Mouse (Mus musculus): ENCODE results near the gene Pdcd1lg2. TPM values are rescaled to one million over a fixed set of nuclear protein-coding genes. Genes with fewer than 3 reads are reported as not detected.

Pdcd1lg2 gene
- total and polyA plus RNA-seq, 2 experiments, result 0.11 to 0.18 TPM

GRCm38 (mm10) chr19:29497874-29498273 lies 87.2 kb downstream of the Pdcd1lg2 start:
- Histone ChIP-seq H3K79me2 (ENCODE audit: control insufficient read depth, insufficient read depth, low read length) (no peaks in the 10 kb centered on the region), H3K27ac (replicated peaks; ENCODE audit: insufficient read depth, low read depth, low read length) (no peak overlapping the region)
- WGBS, result 70% methylated on average over 7 of the region's 7 CpGs

GRCm38 (mm10) chr19:29498842-29499456 lies 88.2 kb downstream of the Pdcd1lg2 start:
- no peak for TF ChIP-seq CTCF (IDR thresholded peaks at IDR 0.05; ENCODE audit: low read depth, low read length)
- no peak for TF ChIP-seq POLR2A (IDR thresholded peaks at IDR 0.05; ENCODE audit: extremely low read depth, insufficient read depth, low read length)
- Histone ChIP-seq H3K9ac (ENCODE audit: low read depth, low read length) (no peak overlapping the region), H3K79me2 (ENCODE audit: control insufficient read depth, insufficient read depth, low read length) (no peaks in the 10 kb centered on the region), H3K4me3 (ENCODE audit: insufficient read depth, low read depth, low read length) (no peak overlapping the region), H3K36me3 (ENCODE audit: control insufficient read depth, insufficient read depth, low read length) (no peaks in the 10 kb centered on the region), H3K4me1 (ENCODE audit: control insufficient read depth, insufficient read depth, low read length) (peaks cover 23% of the 10 kb centered on the region), H3K27ac (replicated peaks; ENCODE audit: insufficient read depth, low read depth, low read length) (peak overlapping the region; percentile 56), H3K27me3 (ENCODE audit: control insufficient read depth, insufficient read depth, low read length) (no peaks in the 10 kb centered on the region)
- WGBS, result 51% methylated on average over 6 of the region's 6 CpGs
- peak; percentile 72 for DNase-seq (ENCODE audit: extremely low read depth, low read depth, low spot score)

More at GRCm38 (mm10) chr19:29497874-29498273, 87.2 kb downstream of the Pdcd1lg2 start:
- no peaks in the 10 kb centered on the region for H3K27me3 ChIP-seq (ENCODE audit: control insufficient read depth, insufficient read depth, low read length)
- TF ChIP-seq POLR2A (IDR thresholded peaks at IDR 0.05; ENCODE audit: extremely low read depth, insufficient read depth, low read length) (no peak), CTCF (IDR thresholded peaks at IDR 0.05; ENCODE audit: low read depth, low read length) (no peak)
- no peaks in the 10 kb centered on the region for H3K36me3 ChIP-seq (ENCODE audit: control insufficient read depth, insufficient read depth, low read length)
- no peak for DNase-seq (ENCODE audit: extremely low read depth, low read depth, low spot score)
- H3K4me1 ChIP-seq (ENCODE audit: control insufficient read depth, insufficient read depth, low read length), result peaks cover 23% of the 10 kb centered on the region
- H3K4me3 ChIP-seq (ENCODE audit: insufficient read depth, low read depth, low read length), result no peak overlapping the region
- no peak overlapping the region for H3K9ac ChIP-seq (ENCODE audit: low read depth, low read length)

- WGBS, result 58% methylated on average over 1 of the region's 1 CpGs
- DNase-seq (ENCODE audit: extremely low read depth, low read depth, low spot score), result no peak
- Histone ChIP-seq H3K4me1 (ENCODE audit: control insufficient read depth, insufficient read depth, low read length) (peaks cover 23% of the 10 kb centered on the region), H3K27me3 (ENCODE audit: control insufficient read depth, insufficient read depth, low read length) (no peaks in the 10 kb centered on the region), H3K79me2 (ENCODE audit: control insufficient read depth, insufficient read depth, low read length) (no peaks in the 10 kb centered on the region), H3K4me3 (ENCODE audit: insufficient read depth, low read depth, low read length) (no peak overlapping the region), H3K9ac (ENCODE audit: low read depth, low read length) (no peak overlapping the region), H3K27ac (replicated peaks; ENCODE audit: insufficient read depth, low read depth, low read length) (no peak overlapping the region), H3K36me3 (ENCODE audit: control insufficient read depth, insufficient read depth, low read length) (no peaks in the 10 kb centered on the region)
- TF ChIP-seq CTCF (IDR thresholded peaks at IDR 0.05; ENCODE audit: low read depth, low read length) (no peak), POLR2A (IDR thresholded peaks at IDR 0.05; ENCODE audit: extremely low read depth, insufficient read depth, low read length) (no peak)
These were observed 89.6 kb downstream of the Pdcd1lg2 start for GRCm38 (mm10) chr19:29500333-29500732.

- no peak for TF ChIP-seq POLR2A (IDR thresholded peaks at IDR 0.05; ENCODE audit: extremely low read depth, insufficient read depth, low read length)
- peak; percentile 70 for TF ChIP-seq CTCF (IDR thresholded peaks at IDR 0.05; ENCODE audit: low read depth, low read length)
- Histone ChIP-seq H3K27ac (replicated peaks; ENCODE audit: insufficient read depth, low read depth, low read length) (no peak overlapping the region; the same call in 1 of the 2 replicates), H3K79me2 (ENCODE audit: control insufficient read depth, insufficient read depth, low read length) (no peaks in the 10 kb centered on the region), H3K27me3 (ENCODE audit: control insufficient read depth, insufficient read depth, low read length) (no peaks in the 10 kb centered on the region), H3K4me1 (ENCODE audit: control insufficient read depth, insufficient read depth, low read length) (peaks cover 20% of the 10 kb centered on the region), H3K9ac (ENCODE audit: low read depth, low read length) (peak overlapping the region; percentile 31), H3K4me3 (ENCODE audit: insufficient read depth, low read depth, low read length) (no peak overlapping the region; the same call in 1 of the 2 replicates), H3K36me3 (ENCODE audit: control insufficient read depth, insufficient read depth, low read length) (no peaks in the 10 kb centered on the region)
- 53% methylated on average over 11 of the region's 11 CpGs for WGBS
- no peak for DNase-seq (ENCODE audit: extremely low read depth, low read depth, low spot score)
These were observed 90.4 kb downstream of the Pdcd1lg2 start for GRCm38 (mm10) chr19:29501106-29501505.

DNA sequence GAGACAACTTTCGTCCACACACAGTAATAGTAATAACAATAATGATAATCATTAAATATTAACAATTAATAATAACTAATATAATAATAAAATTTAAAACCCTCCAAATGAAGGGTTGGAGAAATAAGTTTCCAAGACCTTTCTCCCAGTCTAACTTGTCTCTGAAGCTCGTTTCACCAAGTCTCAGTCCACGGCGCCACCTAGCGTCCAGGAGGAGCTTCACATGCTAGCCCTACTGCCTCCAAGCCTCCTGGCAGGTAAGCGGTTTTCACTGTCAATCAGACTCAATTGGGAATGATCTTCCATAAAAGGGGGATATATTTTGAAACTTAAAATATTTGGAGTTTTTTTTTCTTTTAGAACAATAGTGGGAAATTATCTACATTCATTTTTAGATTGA lies 90.8 kb downstream of the Pdcd1lg2 start:
- Histone ChIP-seq H3K79me2 (ENCODE audit: control insufficient read depth, insufficient read depth, low read length) (no peaks in the 10 kb centered on the region), H3K27ac (replicated peaks; ENCODE audit: insufficient read depth, low read depth, low read length) (no peak overlapping the region), H3K27me3 (ENCODE audit: control insufficient read depth, insufficient read depth, low read length) (no peaks in the 10 kb centered on the region), H3K9ac (ENCODE audit: low read depth, low read length) (no peak overlapping the region; the same call in 1 of the 2 replicates), H3K4me3 (ENCODE audit: insufficient read depth, low read depth, low read length) (no peak overlapping the region), H3K4me1 (ENCODE audit: control insufficient read depth, insufficient read depth, low read length) (peaks cover 19% of the 10 kb centered on the region), H3K36me3 (ENCODE audit: control insufficient read depth, insufficient read depth, low read length) (no peaks in the 10 kb centered on the region)
- 5% methylated on average over 6 of the region's 6 CpGs for WGBS
- TF ChIP-seq CTCF (IDR thresholded peaks at IDR 0.05; ENCODE audit: low read depth, low read length) (peak; percentile 99), POLR2A (IDR thresholded peaks at IDR 0.05; ENCODE audit: extremely low read depth, insufficient read depth, low read length) (no peak)
- DNase-seq (ENCODE audit: extremely low read depth, low read depth, low spot score), result peak; percentile 74

GRCm38 (mm10) chr19:29504131-29504530 lies 93.4 kb downstream of the Pdcd1lg2 start:
- H3K4me3 ChIP-seq (ENCODE audit: insufficient read depth, low read depth, low read length), result no peak overlapping the region
- peaks cover 5% of the 10 kb centered on the region; the same call in 1 of the 2 replicates for H3K4me1 ChIP-seq (ENCODE audit: control insufficient read depth, insufficient read depth, low read length)
- TF ChIP-seq CTCF (IDR thresholded peaks at IDR 0.05; ENCODE audit: low read depth, low read length) (no peak), POLR2A (IDR thresholded peaks at IDR 0.05; ENCODE audit: extremely low read depth, insufficient read depth, low read length) (no peak)
- H3K36me3 ChIP-seq (ENCODE audit: control insufficient read depth, insufficient read depth, low read length), result no peaks in the 10 kb centered on the region
- no peaks in the 10 kb centered on the region for H3K27me3 ChIP-seq (ENCODE audit: control insufficient read depth, insufficient read depth, low read length)
- no peak for DNase-seq (ENCODE audit: extremely low read depth, low read depth, low spot score)
- WGBS, result 91% methylated on average over 2 of the region's 2 CpGs
- H3K27ac ChIP-seq (replicated peaks; ENCODE audit: insufficient read depth, low read depth, low read length), result no peak overlapping the region
- no peaks in the 10 kb centered on the region for H3K79me2 ChIP-seq (ENCODE audit: control insufficient read depth, insufficient read depth, low read length)
- no peak overlapping the region for H3K9ac ChIP-seq (ENCODE audit: low read depth, low read length)
